Mouse (Mus musculus) forebrain, embryonic 11.5 days (tissue): ENCODE measurements around the gene Emilin1. TPM values are rescaled to one million over a fixed set of nuclear protein-coding genes. Genes with fewer than 3 reads are reported as not detected.

Source experiments
- ATAC-seq: fragments of 200-750 bp; cut with Nextera tagmentation; replicated peaks from 2 replicates; pipeline ENCODE4 v1.8.0; 2017; ENCODE audit warnings: moderate TSS enrichment; ENCODE audit not compliant: low FRiP score
- DNase-seq: peaks from one replicate; pipeline ENCODE4 v3.0.0-alpha.2; 2017; ENCODE audit warnings: low spot score
- H3K27ac ChIP-seq: fragments of 300-500 bp; sonication (generic); 2 replicates; pipeline ENCODE4 v1.5.1; 2014; ENCODE audit warnings: low read depth, low read length
- H3K27me3 ChIP-seq: fragments of 300-500 bp; sonication (generic); 2 replicates; pipeline ENCODE4 v1.6.1; 2014; ENCODE audit warnings: mild to moderate bottlenecking, low read length, mixed read lengths; ENCODE audit not compliant: control insufficient read depth, insufficient read depth
- H3K36me3 ChIP-seq: fragments of 300-500 bp; sonication (generic); 2 replicates; pipeline ENCODE4 v1.6.1; 2014; ENCODE audit warnings: mild to moderate bottlenecking, low read length, moderate library complexity, mixed read lengths; ENCODE audit not compliant: control insufficient read depth, insufficient read depth
- H3K4me1 ChIP-seq: fragments of 300-500 bp; sonication (generic); replicated peaks from 2 replicates; pipeline ENCODE4 v1.6.1; 2014; ENCODE audit warnings: low read length, mixed read lengths; ENCODE audit not compliant: control insufficient read depth, insufficient read depth
- H3K4me2 ChIP-seq: fragments of 300-500 bp; sonication (generic); 2 replicates; pipeline ENCODE4 v1.6.1; 2014; ENCODE audit warnings: low read depth, mild to moderate bottlenecking, low read length, moderate library complexity, mixed read lengths; ENCODE audit not compliant: severe bottlenecking
- H3K4me3 ChIP-seq: fragments of 300-500 bp; sonication (generic); 2 replicates; pipeline ENCODE4 v1.5.1; 2014; ENCODE audit warnings: low read depth, low read length
- H3K9ac ChIP-seq: fragments of 300-500 bp; sonication (generic); 2 replicates; pipeline ENCODE4 v1.6.1; 2014; ENCODE audit warnings: low read length
- H3K9me3 ChIP-seq: fragments of 300-500 bp; sonication (generic); 2 replicates; pipeline ENCODE4 v1.6.1; 2016; ENCODE audit warnings: low read length, mixed read lengths; ENCODE audit not compliant: control insufficient read depth
- WGBS: fragments of 180-500 bp; shearing (Covaris S2); extraction: QIAGEN DNeasy Blood & Tissue Kit; methylation state at CpG from one replicate; pipeline ENCODE4 v1.1.7; 2014; 5-methylcytosine and 5-hydroxymethylcytosine counted together
- polyA plus RNA-seq: library from polyadenylated mRNA; unstranded; fragments of >200 nt; fragmentation: Nextera tagmentation; extraction: Ambion mirVana; gene quantifications from 2 replicates; pipeline ENCODE4 v1.2.1, GENCODE M21; 2014

Gene Emilin1
- polyA plus RNA-seq, 1 experiment from 2014 or later, result 44.6 TPM

- peaks cover 4% of the 10 kb centered on the region; the same call in 1 of the 2 replicates for H3K4me1 ChIP-seq
- H3K27ac ChIP-seq, result no peak overlapping the region
- DNase-seq, result no peak
- H3K9ac ChIP-seq, result peak overlapping the region; percentile 61
- H3K4me3 ChIP-seq, result peak overlapping the region; percentile 68
- peak overlapping the region; percentile 91; the same call in 1 of the 2 replicates for H3K4me2 ChIP-seq
- no peak for ATAC-seq
- no peaks in the 10 kb centered on the region for H3K9me3 ChIP-seq
- 90% methylated on average over 2 of the region's 2 CpGs for WGBS
- H3K27me3 ChIP-seq, result no peaks in the 10 kb centered on the region
- H3K36me3 ChIP-seq, result peaks cover 3% of the 10 kb centered on the region; the same call in 1 of the 2 replicates
These were observed 47.6 kb downstream of the Emilin1 start for GRCm38 (mm10) chr5:30960814-30961213.

- Histone ChIP-seq H3K4me3 (no peak overlapping the region), H3K9ac (no peak overlapping the region), H3K36me3 (no peaks in the 10 kb centered on the region; the same call in 1 of the 2 replicates), H3K4me1 (peaks cover 4% of the 10 kb centered on the region; the same call in 1 of the 2 replicates), H3K27ac (no peak overlapping the region), H3K9me3 (no peaks in the 10 kb centered on the region), H3K27me3 (no peaks in the 10 kb centered on the region), H3K4me2 (no peak overlapping the region)
- ATAC-seq (no peak), DNase-seq (no peak)
- WGBS, result 86% methylated on average over 10 of the region's 10 CpGs
These were observed 48.6 kb downstream of the Emilin1 start for GRCm38 (mm10) chr5:30961545-30962505.

GRCm38 (mm10) chr5:30963916-30964315, 50.7 kb downstream of the Emilin1 start:
- H3K9me3 ChIP-seq, result no peaks in the 10 kb centered on the region

GRCm38 (mm10) chr5:30966189-30966588, 53.0 kb downstream of the Emilin1 start:
- Histone ChIP-seq H3K27ac (no peak overlapping the region), H3K9ac (no peak overlapping the region), H3K27me3 (no peaks in the 10 kb centered on the region), H3K4me2 (no peak overlapping the region), H3K36me3 (no peaks in the 10 kb centered on the region), H3K4me3 (no peak overlapping the region), H3K4me1 (no peaks in the 10 kb centered on the region), H3K9me3 (no peaks in the 10 kb centered on the region)
- WGBS, result 88% methylated on average over 4 of the region's 4 CpGs
- DNase-seq (no peak), ATAC-seq (no peak)

More at GRCm38 (mm10) chr5:30963916-30964315, 50.7 kb downstream of the Emilin1 start:
- no peak overlapping the region for H3K27ac ChIP-seq
- no peak overlapping the region for H3K4me2 ChIP-seq
- WGBS, result 66% methylated on average over 3 of the region's 3 CpGs
- H3K9ac ChIP-seq, result no peak overlapping the region
- no peaks in the 10 kb centered on the region for H3K27me3 ChIP-seq
- H3K36me3 ChIP-seq, result no peaks in the 10 kb centered on the region
- H3K4me3 ChIP-seq, result no peak overlapping the region
- DNase-seq (no peak), ATAC-seq (no peak)
- H3K4me1 ChIP-seq, result peaks cover 3% of the 10 kb centered on the region; the same call in 1 of the 2 replicates

GRCm38 (mm10) chr5:30968416-30968815, 55.2 kb downstream of the Emilin1 start, which contains the start of gene Tcf23:
Tcf23 (plus strand) TSS chr5:30968662.
- H3K4me1 ChIP-seq, result no peaks in the 10 kb centered on the region
- no peak within 1 kb of the TSS for H3K4me2 ChIP-seq
- WGBS, result 67% methylated on average over 8 of the region's 8 CpGs
- H3K36me3 ChIP-seq, result no peaks in the 10 kb centered on the region
- ATAC-seq, result no peak
- H3K9me3 ChIP-seq, result no peaks in the 10 kb centered on the region
- no peak within 1 kb of the TSS for H3K4me3 ChIP-seq
- H3K27me3 ChIP-seq, result no peaks in the 10 kb centered on the region
- H3K27ac ChIP-seq, result no peak within 1 kb of the TSS
- no peak for DNase-seq
- H3K9ac ChIP-seq, result no peak within 1 kb of the TSS

- Histone ChIP-seq H3K4me1 (no peaks in the 10 kb centered on the region), H3K4me3 (no peak overlapping the region), H3K9ac (no peak overlapping the region), H3K27ac (no peak overlapping the region), H3K36me3 (no peaks in the 10 kb centered on the region), H3K4me2 (no peak overlapping the region), H3K9me3 (no peaks in the 10 kb centered on the region), H3K27me3 (no peaks in the 10 kb centered on the region)
- 77% methylated on average over 2 of the region's 2 CpGs for WGBS
- ATAC-seq (no peak), DNase-seq (no peak)
These were observed 56.2 kb downstream of the Emilin1 start for GRCm38 (mm10) chr5:30969440-30969839.

Other genes with a start within 250 kb of the Emilin1 start
- 439 and 447 TPM in 2 replicates for gene Cenpa, start 246.6 kb upstream of the Emilin1 start, polyA plus RNA-seq
- 91.8 and 97.0 TPM in 2 replicates for gene Dpysl5, start 201.8 kb upstream of the Emilin1 start, polyA plus RNA-seq
- gene Mapre3, start 98.8 kb upstream of the Emilin1 start, polyA plus RNA-seq, result 37.5 and 39.7 TPM in 2 replicates
- gene Tmem214, start 45.4 kb upstream of the Emilin1 start, polyA plus RNA-seq, result 49.8 and 52.2 TPM in 2 replicates
- 34.5 and 37.3 TPM in 2 replicates for gene Agbl5, start 24.7 kb upstream of the Emilin1 start, polyA plus RNA-seq
- 339 and 356 TPM in 2 replicates for gene Ost4, start 5.6 kb upstream of the Emilin1 start, polyA plus RNA-seq
- gene Khk, start 8.0 kb downstream of the Emilin1 start, polyA plus RNA-seq, result 6.9 and 7.1 TPM in 2 replicates
- 6.4 and 6.8 TPM in 2 replicates for gene Cgref1, start 32.2 kb downstream of the Emilin1 start, polyA plus RNA-seq
- gene Preb, start 47.0 kb downstream of the Emilin1 start, polyA plus RNA-seq, result 106 and 114 TPM in 2 replicates
- not detected in 2 replicates for gene Tcf23, start 55.3 kb downstream of the Emilin1 start, polyA plus RNA-seq
- 81.8 and 86.4 TPM in 2 replicates for gene Atraid, start 134.9 kb downstream of the Emilin1 start, polyA plus RNA-seq
- 10.8 and 10.9 TPM in 2 replicates for gene Slc5a6, start 135.5 kb downstream of the Emilin1 start, polyA plus RNA-seq
- gene Cad, start 141.4 kb downstream of the Emilin1 start, polyA plus RNA-seq, result 44.3 and 55.4 TPM in 2 replicates
- gene Dnajc5g, start 192.9 kb downstream of the Emilin1 start, polyA plus RNA-seq, result not detected in 2 replicates
- gene Slc30a3, start 194.8 kb downstream of the Emilin1 start, polyA plus RNA-seq, result 0.79 and 1.2 TPM in 2 replicates
- gene Trim54, start 203.3 kb downstream of the Emilin1 start, polyA plus RNA-seq, result not detected in 2 replicates
- gene Ucn, start 225.4 kb downstream of the Emilin1 start, polyA plus RNA-seq, result not detected in 2 replicates
- 56.3 and 57.5 TPM in 2 replicates for gene Mpv17, start 240.8 kb downstream of the Emilin1 start, polyA plus RNA-seq